Comparison of ENCODE assay signal across 14 mouse cellular contexts in genomic region chr4:73488297-73489049, GRCm38 (mm10).
DNase-seq lines count a peak whose midpoint lies in the region; ATAC-seq and TF ChIP-seq lines count a peak whose summit lies in the region.
"Had no signal": no experiment of that assay in that cellular context is flagged by ENCODE, and none has a peak within 500 bp of the region (broad histone marks: within the 10 kb centered on the region; RNA-seq: fewer than 3 reads in every experiment).

No protein-coding gene starts in this region.

- H3K4me1 ChIP-seq in limb, embryonic 11.5 days (ENCODE audit: control insufficient read depth, insufficient read depth, low read length) = no peaks in the 10 kb centered on the region
- peaks cover 9% of the 10 kb centered on the region for H3K4me1 ChIP-seq in limb, embryonic 10.5 days
- no peaks in the 10 kb centered on the region for H3K4me1 ChIP-seq in forebrain, postnatal 0 days (ENCODE audit: insufficient read depth)
- H3K4me1 ChIP-seq in intestine, embryonic 15.5 days (replicated peaks) = no peaks in the 10 kb centered on the region
- H3K4me1 ChIP-seq: lung, embryonic 15.5 days had no signal

- no peak overlapping the region for H3K4me2 ChIP-seq in limb, embryonic 11.5 days (ENCODE audit: low read depth, severe bottlenecking)
- no peak overlapping the region for H3K4me2 ChIP-seq in forebrain, postnatal 0 days (ENCODE audit: low read depth)
- no peak overlapping the region for H3K4me2 ChIP-seq in intestine, embryonic 15.5 days (replicated peaks)
- H3K4me2 ChIP-seq: heart, embryonic 11.5 days; lung, embryonic 15.5 days had no signal

- no peaks in the 10 kb centered on the region for H3K36me3 ChIP-seq in limb, embryonic 11.5 days (ENCODE audit: control insufficient read depth, insufficient read depth, low read length)
- no peaks in the 10 kb centered on the region for H3K36me3 ChIP-seq in limb, embryonic 10.5 days
- no peaks in the 10 kb centered on the region for H3K36me3 ChIP-seq in forebrain, postnatal 0 days (ENCODE audit: insufficient read depth)
- H3K36me3 ChIP-seq in intestine, embryonic 15.5 days = no peaks in the 10 kb centered on the region
- H3K36me3 ChIP-seq: lung, embryonic 15.5 days had no signal

- H3K27me3 ChIP-seq in limb, embryonic 11.5 days (ENCODE audit: control insufficient read depth, insufficient read depth, low read length) = no peaks in the 10 kb centered on the region
- H3K27me3 ChIP-seq in limb, embryonic 10.5 days (ENCODE audit: low read depth, poor library complexity, severe bottlenecking) = no peaks in the 10 kb centered on the region
- H3K27me3 ChIP-seq in forebrain, postnatal 0 days (ENCODE audit: insufficient read depth, low read length) = no peaks in the 10 kb centered on the region
- no peaks in the 10 kb centered on the region for H3K27me3 ChIP-seq in intestine, embryonic 15.5 days (replicated peaks)
- H3K27me3 ChIP-seq: CH12.LX; lung, embryonic 15.5 days had no signal

- ATAC-seq in limb, embryonic 11.5 days (ENCODE audit: insufficient number of reproducible peaks, low FRiP score, low TSS enrichment, low read depth) = peak; percentile 13; the same call in 1 of the 2 replicates
- peak; percentile 45; the same call in 1 of the 2 replicates for ATAC-seq in forebrain, postnatal 0 days
- no peak for ATAC-seq in intestine, embryonic 15.5 days

- 38% methylated on average over 4 of the region's 4 CpGs for WGBS in limb, embryonic 11.5 days
- 54% methylated on average over 4 of the region's 4 CpGs for WGBS in limb, embryonic 10.5 days
- WGBS in forebrain, postnatal 0 days = 48% methylated on average over 4 of the region's 4 CpGs
- WGBS in intestine, embryonic 15.5 days = 54% methylated on average over 4 of the region's 4 CpGs

- H3K27ac ChIP-seq in limb, embryonic 11.5 days (replicated peaks; ENCODE audit: low read depth, low read length) = no peak overlapping the region
- H3K27ac ChIP-seq in limb, embryonic 10.5 days = no peak overlapping the region
- no peak overlapping the region for H3K27ac ChIP-seq in forebrain, postnatal 0 days (ENCODE audit: low read depth, low read length)
- no peak overlapping the region for H3K27ac ChIP-seq in intestine, embryonic 15.5 days
- H3K27ac ChIP-seq: gastrocnemius, adult 2 months; lung, embryonic 15.5 days had no signal

- TF ChIP-seq CTCF in forebrain, postnatal 0 days (IDR thresholded peaks at IDR 0.05; ENCODE audit: low read depth) = no peak

- no peak overlapping the region for H3K9ac ChIP-seq in limb, embryonic 11.5 days (ENCODE audit: low read length)
- no peak overlapping the region for H3K9ac ChIP-seq in forebrain, postnatal 0 days
- H3K9ac ChIP-seq in intestine, embryonic 15.5 days = no peak overlapping the region
- H3K9ac ChIP-seq: lung, embryonic 15.5 days had no signal

- H3K4me3 ChIP-seq in limb, embryonic 11.5 days (ENCODE audit: low read depth, low read length) = no peak overlapping the region
- no peak overlapping the region for H3K4me3 ChIP-seq in limb, embryonic 10.5 days
- no peak overlapping the region for H3K4me3 ChIP-seq in forebrain, postnatal 0 days (ENCODE audit: low read depth, low read length)
- no peak overlapping the region for H3K4me3 ChIP-seq in intestine, embryonic 15.5 days (replicated peaks)
- H3K4me3 ChIP-seq: gastrocnemius, adult 2 months; lung, embryonic 15.5 days had no signal

- no peaks in the 10 kb centered on the region for H3K9me3 ChIP-seq in limb, embryonic 11.5 days (ENCODE audit: control insufficient read depth, low read length)
- H3K9me3 ChIP-seq in limb, embryonic 10.5 days (replicated peaks) = no peaks in the 10 kb centered on the region
- no peaks in the 10 kb centered on the region for H3K9me3 ChIP-seq in forebrain, postnatal 0 days (ENCODE audit: low read length)
- H3K9me3 ChIP-seq in intestine, embryonic 15.5 days = no peaks in the 10 kb centered on the region
- H3K9me3 ChIP-seq: lung, embryonic 15.5 days had no signal

- DNase-seq in limb, embryonic 11.5 days (ENCODE audit: low spot score) = peak; percentile 23
- DNase-seq in limb, embryonic 10.5 days (ENCODE audit: low spot score) = no peak
- peak; percentile 3 for DNase-seq in forebrain, postnatal 0 days
- DNase-seq in mesoderm, embryonic 11.5 days (ENCODE audit: low read depth, low spot score) = peak; percentile 84
- peak; percentile 86 for DNase-seq in retina, embryonic 14.5 days (ENCODE audit: low spot score)
- DNase-seq in lung, postnatal 4 days = no peak
- no peak for DNase-seq in spleen, postnatal 10 days (ENCODE audit: low spot score in 2 of 2)
- DNase-seq: adrenal gland, adult 8-10 months; gastrocnemius, adult 2 months; thymus, adult 2 months had no signal

Comparison
In these comparisons a context has a peak if more than half of its experiments do, and no peak if none do; other contexts are left out.
1. DNase-seq: peak in limb, embryonic 11.5 days (single experiment), forebrain, postnatal 0 days (single experiment), mesoderm, embryonic 11.5 days (single experiment) and retina, embryonic 14.5 days (single experiment); none in limb, embryonic 10.5 days (single experiment), lung, postnatal 4 days (0 of 2) and spleen, postnatal 10 days (0 of 2).